Comparison of ENCODE assay signal across 11 mouse cellular contexts in genomic region chrX:73767267-73767666, GRCm38 (mm10). TPM values are rescaled to one million over a fixed set of nuclear protein-coding genes. Genes with fewer than 3 reads are reported as not detected.
A peak's percentile ranks its signal among the peaks of the same experiment; 100 is the strongest.
DNase-seq lines count a peak whose midpoint lies in the region; ATAC-seq and TF ChIP-seq lines count a peak whose summit lies in the region.
"Had no signal": no experiment of that assay in that cellular context is flagged by ENCODE, and none has a peak within 500 bp of the region (broad histone marks: within the 10 kb centered on the region; RNA-seq: fewer than 3 reads in every experiment).

No protein-coding gene starts in this region.

- H3K9me3 ChIP-seq in limb, embryonic 11.5 days (ENCODE audit: control insufficient read depth, low read length): no peaks in the 10 kb centered on the region
- H3K9me3 ChIP-seq: embryonic facial prominence, embryonic 12.5 days; heart, embryonic 15.5 days; liver, embryonic 13.5 days had no signal

- 0 out of 2 replicates have a peak, but pooled peaks have one; percentile 16 for TF ChIP-seq CTCF in spleen, adult 2 months (IDR thresholded peaks at IDR 0.05; ENCODE audit: extremely low read depth, insufficient read depth, insufficient read length, insufficient replicate concordance)

- ATAC-seq in limb, embryonic 11.5 days (ENCODE audit: insufficient number of reproducible peaks, low FRiP score, low TSS enrichment, low read depth): no peak
- no peak for ATAC-seq in frontal cortex, adult (ENCODE audit: low TSS enrichment)

- H3K27me3 ChIP-seq in spleen, adult 2 months (ENCODE audit: control insufficient read depth, insufficient read depth, low read length): no peaks in the 10 kb centered on the region
- H3K27me3 ChIP-seq in limb, embryonic 11.5 days (ENCODE audit: control insufficient read depth, insufficient read depth, low read length): no peaks in the 10 kb centered on the region
- H3K27me3 ChIP-seq: heart, embryonic 15.5 days had no signal

- peaks cover 3% of the 10 kb centered on the region; the same call in 1 of the 2 replicates for H3K4me1 ChIP-seq in spleen, adult 2 months (ENCODE audit: control insufficient read depth, insufficient read depth, insufficient read length)
- H3K4me1 ChIP-seq in limb, embryonic 11.5 days (ENCODE audit: control insufficient read depth, insufficient read depth, low read length): no peaks in the 10 kb centered on the region
- H3K4me1 ChIP-seq: embryonic facial prominence, embryonic 12.5 days; liver, embryonic 13.5 days had no signal

- H3K36me3 ChIP-seq in spleen, adult 2 months (ENCODE audit: control insufficient read depth, insufficient read depth, low read length): no peaks in the 10 kb centered on the region
- no peaks in the 10 kb centered on the region for H3K36me3 ChIP-seq in limb, embryonic 11.5 days (ENCODE audit: control insufficient read depth, insufficient read depth, low read length)
- H3K36me3 ChIP-seq: embryonic facial prominence, embryonic 12.5 days; heart, embryonic 15.5 days; liver, embryonic 13.5 days had no signal

- intact Hi-C loops in heart, postnatal 14 days (cut with DNase I): no loop called here

- WGBS in spleen, adult 2 months: 75% methylated on average over 9 of the region's 9 CpGs
- 55% methylated on average over 9 of the region's 9 CpGs for WGBS in limb, embryonic 11.5 days

- no peak overlapping the region for H3K27ac ChIP-seq in spleen, adult 2 months (ENCODE audit: insufficient read depth, low read length)
- H3K27ac ChIP-seq in limb, embryonic 11.5 days (replicated peaks; ENCODE audit: low read depth, low read length): no peak overlapping the region
- H3K27ac ChIP-seq: embryonic facial prominence, embryonic 12.5 days; heart, embryonic 15.5 days; liver, embryonic 13.5 days had no signal

- peak; percentile 15 to 33 for DNase-seq in heart, postnatal 14 days
- DNase-seq in heart, adult 18-20 months: no peak
- no peak for DNase-seq in spleen, adult 2 months (ENCODE audit: low read depth in 1 of 2, low spot score in 2 of 2)
- DNase-seq in spleen, adult 18-20 months: no peak
- DNase-seq in limb, embryonic 11.5 days (ENCODE audit: low spot score): peak; percentile 39
- DNase-seq in thymus, postnatal 36 days: peak; percentile 34 to 40
- no peak for DNase-seq in gastrocnemius, postnatal 25 days
- DNase-seq: liver, embryonic 13.5 days had no signal

- H3K4me3 ChIP-seq in spleen, adult 2 months (ENCODE audit: extremely low read depth, insufficient read depth, insufficient read length): no peak overlapping the region
- no peak overlapping the region for H3K4me3 ChIP-seq in limb, embryonic 11.5 days (ENCODE audit: low read depth, low read length)
- H3K4me3 ChIP-seq: embryonic facial prominence, embryonic 12.5 days; heart, embryonic 15.5 days; liver, embryonic 13.5 days had no signal

- H3K9ac ChIP-seq in limb, embryonic 11.5 days (ENCODE audit: low read length): no peak overlapping the region
- H3K9ac ChIP-seq: embryonic facial prominence, embryonic 12.5 days; heart, embryonic 15.5 days; liver, embryonic 13.5 days had no signal

- no peak overlapping the region for H3K4me2 ChIP-seq in limb, embryonic 11.5 days (ENCODE audit: low read depth, severe bottlenecking)
- H3K4me2 ChIP-seq: embryonic facial prominence, embryonic 12.5 days; heart, embryonic 15.5 days; liver, embryonic 13.5 days had no signal

- TF ChIP-seq POLR2A in spleen, adult 2 months (IDR thresholded peaks at IDR 0.05; ENCODE audit: low read depth, low read length): no peak

RNA-seq across cellular contexts. Expression of gene Srpk3, which starts 6.9 kb away (rescaled TPM):
- 10 to 100 TPM; 23.9 to 29.3 TPM for total RNA-seq in heart, postnatal 14 days (2021)
- total RNA-seq in heart, adult 18-20 months (2021): 10 to 100 TPM; 23.9 to 26.0 TPM
- polyA plus RNA-seq in spleen, adult 2 months (2012; rRNA removed): 109 and 119 TPM in 2 replicates
- 2.5 and 3.3 TPM in 2 replicates for polyA plus RNA-seq in limb, embryonic 11.5 days (2014; fragmentation: Nextera tagmentation; extraction: Ambion mirVana)
- total RNA-seq in gastrocnemius, postnatal 25 days (2021): 10 to 100 TPM; 39.6 to 60.5 TPM

RNA-seq across cellular contexts. Expression of gene Plxnb3, which starts 10.4 kb away (rescaled TPM):
- 1 to 10 TPM; 1.0 to 1.2 TPM for total RNA-seq in heart, postnatal 14 days (2021)
- total RNA-seq in heart, adult 18-20 months (2021): 1 to 10 TPM; 1.7 to 2.0 TPM
- 0.62 and 1.2 TPM in 2 replicates for polyA plus RNA-seq in spleen, adult 2 months (2012; rRNA removed)
- 0.17 TPM in 1 of 2 replicates, not detected in the other for polyA plus RNA-seq in limb, embryonic 11.5 days (2014; fragmentation: Nextera tagmentation; extraction: Ambion mirVana)
- total RNA-seq in gastrocnemius, postnatal 25 days (2021): under 1 TPM; 0.61 to 0.67 TPM

RNA-seq across cellular contexts. Expression of gene Idh3g, which starts 19.4 kb away (rescaled TPM):
- total RNA-seq in heart, postnatal 14 days (2021): 100 to 1,000 TPM; 582 to 586 TPM
- 100 to 1,000 TPM; 642 to 677 TPM for total RNA-seq in heart, adult 18-20 months (2021)
- 170 TPM in 2 replicates for polyA plus RNA-seq in spleen, adult 2 months (2012; rRNA removed)
- polyA plus RNA-seq in limb, embryonic 11.5 days (2014; fragmentation: Nextera tagmentation; extraction: Ambion mirVana): 185 and 186 TPM in 2 replicates
- 100 to 1,000 TPM; 399 to 430 TPM for total RNA-seq in gastrocnemius, postnatal 25 days (2021)

RNA-seq across cellular contexts. Expression of gene Ssr4, which starts 19.6 kb away (rescaled TPM):
- total RNA-seq in heart, postnatal 14 days (2021): 10 to 100 TPM; 82.1 to 83.9 TPM
- total RNA-seq in heart, adult 18-20 months (2021): 10 to 100 TPM; 79.3 to 80.7 TPM
- polyA plus RNA-seq in spleen, adult 2 months (2012; rRNA removed): 138 and 141 TPM in 2 replicates
- polyA plus RNA-seq in limb, embryonic 11.5 days (2014; fragmentation: Nextera tagmentation; extraction: Ambion mirVana): 122 and 124 TPM in 2 replicates
- total RNA-seq in gastrocnemius, postnatal 25 days (2021): 10 to 100 TPM; 72.3 to 80.8 TPM

RNA-seq across cellular contexts. Expression of gene Abcd1, which starts 50.9 kb away (rescaled TPM):
- 10 to 100 TPM; 27.8 TPM for total RNA-seq in heart, postnatal 14 days (2021)
- total RNA-seq in heart, adult 18-20 months (2021): 10 to 100 TPM; 29.2 to 29.6 TPM
- polyA plus RNA-seq in spleen, adult 2 months (2012; rRNA removed): 45.8 and 51.7 TPM in 2 replicates
- 8.5 and 10.0 TPM in 2 replicates for polyA plus RNA-seq in limb, embryonic 11.5 days (2014; fragmentation: Nextera tagmentation; extraction: Ambion mirVana)
- 10 to 100 TPM; 22.8 to 30.4 TPM for total RNA-seq in gastrocnemius, postnatal 25 days (2021)

Comparison
In these comparisons a context has a peak if more than half of its experiments do, and no peak if none do; other contexts are left out.
1. DNase-seq: peak in heart, postnatal 14 days (2 of 2), limb, embryonic 11.5 days (single experiment) and thymus, postnatal 36 days (2 of 2); none in heart, adult 18-20 months (0 of 2), spleen, adult 2 months (0 of 2), spleen, adult 18-20 months (0 of 2) and gastrocnemius, postnatal 25 days (single experiment).